Mouse (Mus musculus) forebrain, postnatal 0 days (tissue): ENCODE measurements at regions not wholly inside any gene's neighbourhood (a gene's known extent, or its start where the extent isn't known, plus 50 kb on each side); places are given as distances from the start of the nearest gene placed in this dataset.

Experiments
- ATAC-seq: fragments of 200-750 bp; cut with Nextera tagmentation; 2 replicates; pipeline ENCODE4 v1.8.0; 2017; ENCODE audit warnings: mild to moderate bottlenecking, moderate library complexity
- DNase-seq: peaks from one replicate; pipeline ENCODE4 v3.0.0-alpha.2; 2015
- H3K27ac ChIP-seq: fragments of 300-500 bp; sonication (generic); 2 replicates; pipeline ENCODE4 v1.5.1; 2014; ENCODE audit warnings: low read depth, mild to moderate bottlenecking, antibody characterized with exemption, low read length, moderate library complexity, mixed read lengths
- H3K27me3 ChIP-seq: fragments of 300-500 bp; sonication (generic); 2 replicates; pipeline ENCODE4 v1.6.1; 2014; ENCODE audit warnings: mild to moderate bottlenecking, low read length, mixed read lengths; ENCODE audit not compliant: insufficient read depth
- H3K36me3 ChIP-seq: fragments of 300-500 bp; sonication (generic); 2 replicates; pipeline ENCODE4 v1.6.1; 2014; ENCODE audit warnings: mild to moderate bottlenecking, moderate library complexity; ENCODE audit not compliant: insufficient read depth
- H3K4me1 ChIP-seq: fragments of 300-500 bp; sonication (generic); 2 replicates; pipeline ENCODE4 v1.6.1; 2014; ENCODE audit warnings: antibody characterized with exemption; ENCODE audit not compliant: insufficient read depth
- H3K4me2 ChIP-seq: fragments of 300-500 bp; sonication (generic); 2 replicates; pipeline ENCODE4 v1.6.1; 2014; ENCODE audit warnings: low read depth, mild to moderate bottlenecking, moderate library complexity
- H3K4me3 ChIP-seq: fragments of 300-500 bp; sonication (generic); 2 replicates; pipeline ENCODE4 v1.5.1; 2014; ENCODE audit warnings: low read depth, low read length, mixed read lengths
- H3K9ac ChIP-seq: fragments of 300-500 bp; sonication (generic); 2 replicates; pipeline ENCODE4 v1.6.1; 2014; ENCODE audit warnings: mild to moderate bottlenecking
- H3K9me3 ChIP-seq: fragments of 300-500 bp; sonication (generic); 2 replicates; pipeline ENCODE4 v1.6.1; 2016; ENCODE audit warnings: low read length
- CTCF ChIP-seq: sonication (generic); IDR thresholded peaks from 2 replicates; pipeline ENCODE4 v1.5.1; 2016; ENCODE audit warnings: antibody characterized with exemption, control low read depth, low read depth
- WGBS: fragments of 180-500 bp; shearing (Covaris S2); extraction: QIAGEN DNeasy Blood & Tissue Kit; methylation state at CpG from one replicate; pipeline ENCODE4 v1.1.7; 2014; 5-methylcytosine and 5-hydroxymethylcytosine counted together

GRCm38 (mm10) chr10:117490851-117491595 is 111.2 kb upstream of the Cpsf6 start:
- Histone ChIP-seq H3K9ac (no peak overlapping the region), H3K36me3 (no peaks in the 10 kb centered on the region), H3K27ac (no peak overlapping the region), H3K4me1 (no peaks in the 10 kb centered on the region), H3K27me3 (no peaks in the 10 kb centered on the region), H3K4me3 (no peak overlapping the region), H3K9me3 (no peaks in the 10 kb centered on the region), H3K4me2 (no peak overlapping the region)
- TF ChIP-seq CTCF = no peak
- DNase-seq = no peak
- 89% methylated on average over 4 of the region's 4 CpGs for WGBS
- ATAC-seq = no peak

DNA sequence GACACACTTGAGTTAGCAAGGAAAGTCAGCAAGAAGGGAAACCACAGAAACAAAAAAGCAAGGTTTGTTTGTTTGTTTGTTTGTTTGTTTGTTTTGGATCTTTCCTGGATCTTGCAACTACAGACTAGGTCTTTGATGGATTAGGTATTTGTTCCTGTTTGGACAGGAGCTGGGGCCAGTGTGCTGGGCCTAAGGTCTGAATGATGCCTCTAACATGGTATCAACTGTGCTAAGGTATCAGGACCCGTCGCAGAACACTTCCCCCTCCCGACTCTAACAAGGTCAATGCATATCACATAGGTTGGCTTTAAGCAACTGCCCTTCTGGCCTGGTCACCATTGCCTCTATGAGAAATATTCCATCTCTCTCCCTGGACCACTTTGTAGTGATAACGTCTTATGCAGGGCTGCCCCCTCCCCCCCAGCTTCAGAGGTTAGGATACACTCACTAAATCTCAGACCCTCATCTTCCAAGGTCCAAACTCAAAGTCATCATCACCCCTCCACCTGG is 103.3 kb upstream of the Cpsf6 start:
- Histone ChIP-seq H3K27me3 (no peaks in the 10 kb centered on the region), H3K36me3 (no peaks in the 10 kb centered on the region), H3K9me3 (no peaks in the 10 kb centered on the region), H3K9ac (no peak overlapping the region), H3K4me3 (no peak overlapping the region), H3K4me1 (no peaks in the 10 kb centered on the region), H3K27ac (no peak overlapping the region), H3K4me2 (no peak overlapping the region)
- 96% methylated on average over 4 of the region's 4 CpGs for WGBS
- DNase-seq (no peak), ATAC-seq (no peak)
- no peak for TF ChIP-seq CTCF

DNA sequence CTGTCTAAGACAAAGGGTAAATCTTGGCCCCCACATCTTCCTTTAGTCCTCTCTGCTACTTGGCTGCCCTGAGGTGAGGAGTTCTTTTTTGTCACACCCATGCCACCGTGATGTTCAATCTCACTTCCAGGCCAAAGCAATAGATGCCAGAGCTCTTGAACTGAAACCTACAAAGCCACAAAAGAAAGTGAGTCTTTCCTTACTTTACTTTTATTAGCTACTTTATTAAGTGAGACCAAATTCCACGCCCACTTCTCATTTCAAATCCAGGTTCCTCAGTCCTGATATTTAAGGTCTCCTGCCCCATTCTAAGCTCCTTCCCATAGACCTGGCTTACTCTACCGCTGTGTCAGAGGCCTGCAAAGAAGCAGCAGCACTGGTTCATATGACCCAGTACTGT is 102.5 kb upstream of the Cpsf6 start:
- ATAC-seq (no peak), DNase-seq (no peak)
- Histone ChIP-seq H3K27ac (no peak overlapping the region), H3K4me1 (no peaks in the 10 kb centered on the region), H3K9me3 (no peaks in the 10 kb centered on the region), H3K27me3 (no peaks in the 10 kb centered on the region), H3K9ac (no peak overlapping the region), H3K36me3 (no peaks in the 10 kb centered on the region), H3K4me2 (no peak overlapping the region), H3K4me3 (no peak overlapping the region)
- no peak for TF ChIP-seq CTCF
- WGBS = 87% methylated on average over 3 of the region's 3 CpGs

DNA sequence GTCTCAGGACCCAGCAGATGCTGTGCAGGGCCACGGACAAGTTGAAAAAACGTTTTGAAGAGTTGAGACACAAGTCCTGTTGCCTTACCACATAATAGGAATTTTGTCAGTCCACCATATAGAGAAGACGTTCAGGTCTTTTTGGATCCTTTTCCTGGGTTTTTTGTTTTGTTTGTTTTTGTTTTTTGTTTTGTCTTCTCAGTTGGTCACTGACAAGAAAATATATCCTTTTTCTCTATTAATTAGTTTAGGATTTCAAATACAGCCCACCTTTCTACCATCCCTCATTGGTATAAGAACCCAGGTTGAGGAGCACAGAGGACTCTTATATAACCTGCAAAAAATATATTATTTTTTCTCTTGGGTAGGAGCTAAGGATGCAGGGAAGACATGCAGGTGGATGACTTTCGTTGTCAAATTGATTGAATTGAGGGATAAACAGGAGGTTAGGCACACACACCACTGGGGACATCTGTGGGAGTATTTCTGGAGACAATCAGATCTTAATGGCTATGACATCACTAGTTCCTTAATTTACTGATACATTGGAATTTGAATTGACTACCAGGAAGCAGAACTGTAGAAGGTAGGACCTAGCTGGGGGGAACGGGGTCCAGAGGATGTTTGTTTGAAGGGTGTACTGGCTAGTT is 101.7 kb upstream of the Cpsf6 start:
- WGBS = 83% methylated on average over 5 of the region's 5 CpGs
- no peaks in the 10 kb centered on the region for H3K27me3 ChIP-seq
- no peak for DNase-seq
- no peak for ATAC-seq
- H3K4me1 ChIP-seq = no peaks in the 10 kb centered on the region
- H3K27ac ChIP-seq = no peak overlapping the region
- no peak for TF ChIP-seq CTCF
- H3K4me2 ChIP-seq = no peak overlapping the region
- H3K9ac ChIP-seq = no peak overlapping the region
- no peak overlapping the region for H3K4me3 ChIP-seq
- H3K9me3 ChIP-seq = no peaks in the 10 kb centered on the region
- H3K36me3 ChIP-seq = no peaks in the 10 kb centered on the region

DNA sequence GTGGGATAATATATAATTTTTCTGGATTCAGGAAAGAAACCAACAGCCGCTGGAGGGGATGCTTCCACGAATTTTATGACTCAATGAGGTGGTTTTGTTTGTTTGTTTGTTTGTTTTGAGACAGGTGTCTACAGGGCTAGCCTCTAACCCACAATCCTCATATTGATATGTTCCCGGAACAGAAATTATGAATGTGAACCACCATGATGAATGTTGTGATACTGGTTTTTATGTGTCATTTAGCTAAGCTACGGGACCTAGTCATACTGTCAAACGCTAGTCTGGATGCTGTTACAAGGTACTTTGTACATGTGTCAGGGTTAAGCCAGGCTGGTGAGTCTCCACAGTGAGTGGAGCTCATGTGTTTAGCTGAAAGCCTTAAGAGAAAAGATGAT is 100.6 kb upstream of the Cpsf6 start:
- no peak overlapping the region for H3K27ac ChIP-seq
- 89% methylated on average over 5 of the region's 5 CpGs for WGBS
- H3K27me3 ChIP-seq = no peaks in the 10 kb centered on the region
- no peak overlapping the region for H3K4me3 ChIP-seq
- no peak for DNase-seq
- no peak for TF ChIP-seq CTCF
- no peaks in the 10 kb centered on the region for H3K4me1 ChIP-seq
- no peak overlapping the region for H3K9ac ChIP-seq
- no peaks in the 10 kb centered on the region for H3K36me3 ChIP-seq
- ATAC-seq = no peak
- H3K9me3 ChIP-seq = no peaks in the 10 kb centered on the region
- H3K4me2 ChIP-seq = no peak overlapping the region

- TF ChIP-seq CTCF = no peak
- H3K4me2 ChIP-seq = no peak overlapping the region
- DNase-seq = no peak
- H3K4me1 ChIP-seq = no peaks in the 10 kb centered on the region
- no peaks in the 10 kb centered on the region for H3K27me3 ChIP-seq
- no peak overlapping the region for H3K4me3 ChIP-seq
- H3K36me3 ChIP-seq = no peaks in the 10 kb centered on the region
- 89% methylated on average over 12 of the region's 12 CpGs for WGBS
- H3K27ac ChIP-seq = no peak overlapping the region
- no peak overlapping the region for H3K9ac ChIP-seq
- H3K9me3 ChIP-seq = no peaks in the 10 kb centered on the region
- no peak for ATAC-seq
Observed at GRCm38 (mm10) chr10:117479721-117480455, 100.1 kb upstream of the Cpsf6 start.

GRCm38 (mm10) chr10:117478931-117479280 is 99.1 kb upstream of the Cpsf6 start:
- Histone ChIP-seq H3K27ac (no peak overlapping the region), H3K4me3 (no peak overlapping the region), H3K9me3 (no peaks in the 10 kb centered on the region), H3K36me3 (no peaks in the 10 kb centered on the region), H3K4me2 (no peak overlapping the region), H3K27me3 (no peaks in the 10 kb centered on the region), H3K4me1 (no peaks in the 10 kb centered on the region), H3K9ac (no peak overlapping the region)
- 64% methylated on average over 4 of the region's 4 CpGs for WGBS
- no peak for ATAC-seq
- no peak for TF ChIP-seq CTCF
- DNase-seq = no peak
